Mouse (Mus musculus) fibroblast of lung, adult 2 months (primary cell): ENCODE measurements around the gene Ntrk2.

Experiments
- DNase-seq: peaks from one replicate; pipeline ENCODE4 v3.0.0-alpha.2; 2011; ENCODE audit warnings: low read depth

Gene Ntrk2

GRCm38 (mm10) chr13:58927186-58927585 is 120.8 kb downstream of the Ntrk2 start:
- no peak for DNase-seq

DNA sequence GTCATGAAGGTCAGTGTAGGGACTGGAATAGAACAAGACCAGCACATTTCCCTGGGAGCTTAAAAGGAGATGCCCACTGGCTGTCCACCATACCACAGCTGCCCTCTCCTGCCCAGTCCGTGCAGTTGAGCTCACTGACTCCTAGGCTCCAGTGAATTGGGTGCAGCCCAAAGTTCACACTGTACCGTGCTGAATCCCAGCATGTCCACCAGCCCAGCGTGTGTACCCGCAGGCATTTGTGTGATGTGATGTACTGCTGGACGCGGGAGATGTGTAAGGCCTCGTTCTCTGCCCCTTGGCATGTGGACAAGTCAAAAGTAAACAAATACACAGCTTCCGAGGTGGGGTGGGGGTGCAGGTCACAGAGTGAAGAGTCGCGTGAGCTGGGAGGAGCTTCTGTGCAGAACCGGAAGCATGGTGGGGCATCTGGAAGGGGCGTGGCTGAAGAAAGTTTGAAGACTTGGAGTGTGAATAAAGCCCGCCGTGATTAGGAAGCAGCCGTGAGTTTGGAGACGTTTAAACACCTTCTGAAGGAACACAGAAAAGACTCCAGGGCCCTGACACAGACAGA is 121.4 kb downstream of the Ntrk2 start:
- DNase-seq, result no peak

- DNase-seq, result no peak
Measured at GRCm38 (mm10) chr13:58928668-58929436, 122.5 kb downstream of the Ntrk2 start.

GRCm38 (mm10) chr13:58930161-58930560 is 123.8 kb downstream of the Ntrk2 start:
- peak; percentile 21 for DNase-seq

DNA sequence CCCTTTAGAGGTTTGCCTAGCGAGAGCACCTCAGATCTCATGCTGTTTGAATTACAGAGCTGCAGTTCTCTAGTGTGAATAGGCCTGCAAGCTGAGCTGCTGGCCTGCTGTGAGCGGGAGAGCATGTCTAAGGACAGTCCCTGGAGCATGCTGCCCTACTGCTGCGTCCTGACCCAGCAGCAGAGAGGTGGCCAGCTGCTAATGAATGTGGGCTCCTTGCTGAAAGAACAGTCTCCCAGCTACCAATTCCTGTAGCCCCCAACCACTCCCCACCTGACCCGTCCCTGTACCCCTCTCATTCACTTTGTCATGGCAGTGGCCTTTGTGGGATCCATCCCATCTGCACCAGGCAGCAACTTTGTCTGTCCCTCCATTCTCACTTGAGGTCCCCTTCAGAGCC is 126.8 kb downstream of the Ntrk2 start:
- DNase-seq, result no peak

DNA sequence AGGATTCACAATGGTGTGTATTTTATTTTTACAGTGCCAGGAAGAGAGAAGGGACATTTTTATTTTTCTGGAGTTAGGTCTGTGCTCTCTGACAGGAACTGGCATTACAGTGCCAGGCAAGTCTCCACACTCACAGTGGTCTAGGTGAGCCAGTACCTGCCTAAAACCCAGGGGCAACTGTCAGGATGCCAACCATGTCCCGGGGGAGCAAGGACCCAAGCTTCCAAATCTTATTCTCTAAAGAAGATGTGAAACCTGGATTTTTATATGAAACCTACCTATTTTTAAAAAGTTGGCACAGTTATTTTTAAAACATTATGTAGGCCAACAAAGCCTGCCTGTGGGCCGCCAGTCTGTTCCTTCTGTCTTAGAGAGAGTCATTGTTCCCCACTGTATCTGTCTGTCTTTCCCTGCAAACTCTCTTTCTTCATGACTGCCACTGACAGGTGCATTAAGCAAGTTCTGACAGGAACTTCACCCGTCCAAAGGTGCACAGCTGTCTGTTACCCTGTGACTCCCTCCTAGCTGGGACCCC is 128.3 kb downstream of the Ntrk2 start:
- no peak for DNase-seq

GRCm38 (mm10) chr13:58935956-58936495 is 129.7 kb downstream of the Ntrk2 start:
- DNase-seq, result no peak

- DNase-seq, result no peak
Measured at GRCm38 (mm10) chr13:58937884-58938283, 131.5 kb downstream of the Ntrk2 start.

- no peak for DNase-seq
Measured at GRCm38 (mm10) chr13:58938464-58938863, 132.1 kb downstream of the Ntrk2 start.

GRCm38 (mm10) chr13:58940208-58940607 is 133.8 kb downstream of the Ntrk2 start:
- DNase-seq, result no peak

- DNase-seq, result no peak
Measured at GRCm38 (mm10) chr13:58940798-58941197, 134.4 kb downstream of the Ntrk2 start.

DNA sequence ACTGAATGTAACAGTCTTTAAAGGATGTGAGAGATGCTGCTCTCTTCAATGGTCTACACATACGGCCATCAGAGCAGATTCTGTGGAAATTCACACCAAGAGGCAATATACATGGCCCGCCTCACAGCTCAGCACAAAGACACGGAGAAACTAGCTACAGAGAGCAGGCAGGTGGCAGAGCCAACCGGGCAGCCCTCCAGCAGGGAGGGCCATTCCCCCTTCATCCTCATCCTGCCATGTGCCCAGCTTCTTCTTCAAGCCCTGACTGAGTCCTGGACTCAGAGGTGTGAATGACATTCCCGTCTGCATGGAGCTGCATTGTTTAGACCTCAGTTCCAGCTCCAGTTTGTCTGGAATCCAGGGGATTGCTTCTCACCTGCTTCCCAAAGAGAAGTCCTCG is 139.4 kb downstream of the Ntrk2 start:
- DNase-seq, result no peak

DNA sequence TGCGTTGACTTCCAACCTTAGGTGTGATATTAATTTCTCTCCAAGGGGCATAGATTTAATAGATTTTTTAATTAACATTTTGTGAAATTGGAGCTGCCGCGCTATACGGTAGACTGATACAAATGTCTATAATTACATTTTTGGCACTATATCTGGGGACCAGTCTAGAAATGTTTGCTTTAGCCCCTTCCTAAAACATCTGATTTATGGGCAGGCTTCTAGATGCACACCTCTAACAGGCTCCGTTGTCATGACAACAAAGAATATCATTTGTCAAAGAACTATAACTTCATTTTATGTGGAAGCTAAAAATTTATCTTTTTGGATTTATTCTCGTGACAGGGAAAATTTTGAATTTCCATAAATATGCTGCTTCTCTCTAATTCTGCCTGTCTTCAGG is 140.2 kb downstream of the Ntrk2 start:
- DNase-seq, result no peak

- DNase-seq, result no peak
Measured at GRCm38 (mm10) chr13:58947056-58947455, 140.7 kb downstream of the Ntrk2 start.

GRCm38 (mm10) chr13:58954331-58954730 is 148.0 kb downstream of the Ntrk2 start:
- DNase-seq, result no peak

GRCm38 (mm10) chr13:58954764-58955163 is 148.4 kb downstream of the Ntrk2 start:
- DNase-seq, result no peak

DNA sequence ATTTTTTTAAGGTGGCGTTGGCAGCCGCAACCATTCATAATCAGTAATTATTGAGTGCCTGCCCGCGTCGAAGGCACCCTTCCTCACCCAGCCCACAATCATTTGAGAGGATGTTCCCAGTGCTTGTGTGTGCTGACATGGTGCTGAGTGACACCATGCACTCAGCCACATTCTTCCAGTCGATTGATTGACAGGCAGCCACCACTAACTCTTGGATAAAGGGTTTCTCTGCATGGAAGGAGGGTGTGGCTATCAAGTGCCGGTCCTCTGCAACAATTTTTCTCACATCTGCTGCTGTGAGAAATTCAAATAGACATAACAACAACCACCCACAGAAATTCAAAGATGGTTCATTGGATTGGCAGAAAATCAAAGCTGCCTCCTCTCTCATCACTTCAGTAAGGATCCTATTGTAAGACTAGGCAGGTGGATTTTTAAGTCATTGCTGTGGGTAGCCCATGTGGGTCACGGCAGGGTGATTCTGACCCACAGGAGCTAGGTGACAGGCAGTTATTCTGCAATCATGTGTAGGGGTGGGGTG is 148.9 kb downstream of the Ntrk2 start:
- DNase-seq, result no peak

- DNase-seq, result no peak
Measured at GRCm38 (mm10) chr13:58958171-58958904, 152.0 kb downstream of the Ntrk2 start.

- DNase-seq, result no peak
Measured at GRCm38 (mm10) chr13:58960321-58960720, 154.0 kb downstream of the Ntrk2 start.

- DNase-seq, result no peak
Measured at GRCm38 (mm10) chr13:58964701-58965359, 158.5 kb downstream of the Ntrk2 start.

- DNase-seq, result no peak
Measured at GRCm38 (mm10) chr13:58965826-58966225, 159.5 kb downstream of the Ntrk2 start.

- DNase-seq, result no peak
Measured at GRCm38 (mm10) chr13:58966466-58966865, 160.1 kb downstream of the Ntrk2 start.
